Mouse (Mus musculus) lung, adult 2 months (tissue): ENCODE measurements around the gene Ipo9.

Source experiments
- CTCF ChIP-seq: fragments of 200-500 bp; IDR thresholded peaks from 2 replicates; pipeline ENCODE4 v1.5.1; 2011; ENCODE audit warnings: mild to moderate bottlenecking, low read length, control low read depth; ENCODE audit not compliant: insufficient read depth
- POLR2A ChIP-seq: fragments of 200-500 bp; IDR thresholded peaks from 2 replicates; pipeline ENCODE4 v1.6.1; 2011; ENCODE audit warnings: low read depth, mild to moderate bottlenecking, control low read depth, low read length, borderline replicate concordance; ENCODE audit errors: extremely low read depth

- TF ChIP-seq POLR2A (no peak), CTCF (no peak)
Observed at GRCm38 (mm10) chr1:135422772-135423171, 7.5 kb downstream of the Ipo9 start.
